Mouse (Mus musculus) CH12.LX (cell line): ENCODE measurements at regions not wholly inside any gene's neighbourhood (a gene's known extent, or its start where the extent isn't known, plus 50 kb on each side); places are given as distances from the start of the nearest gene placed in this dataset.
A peak's percentile ranks its signal among the peaks of the same experiment; 100 is the strongest.

Source experiments
- DNase-seq: peaks from one replicate; pipeline ENCODE4 v3.0.0-alpha.2; 2013; ENCODE audit errors: extremely low read depth
- H3K27ac ChIP-seq: 2 replicates; pipeline ENCODE4 v1.5.1; 2012; ENCODE audit warnings: low read depth, mild to moderate bottlenecking, control low read depth, moderate library complexity; ENCODE audit not compliant: insufficient read depth
- H3K27me3 ChIP-seq: replicated peaks from 2 replicates; pipeline ENCODE3; 2012; ENCODE audit warnings: inconsistent platforms
- H3K36me3 ChIP-seq, 2 experiments: replicated peaks in 1 of 2; 2 replicates each; pipeline versions ENCODE3 to v1.6.1; 2012; ENCODE audit warnings: inconsistent platforms in 1 of 2, low read length in 1 of 2, mild to moderate bottlenecking in 1 of 2, mixed read lengths in 1 of 2, moderate library complexity in 1 of 2; ENCODE audit not compliant: control insufficient read depth in 1 of 2, insufficient read depth in 1 of 2
- H3K4me1 ChIP-seq, 2 experiments: 2 replicates each; pipeline ENCODE4 v1.6.1; 2012; ENCODE audit warnings: inconsistent platforms in 1 of 2, moderate library complexity in 1 of 2; ENCODE audit not compliant: insufficient read depth in 2 of 2, control insufficient read depth in 1 of 2
- H3K4me2 ChIP-seq: 2 replicates; pipeline ENCODE4 v1.6.1; 2012; ENCODE audit warnings: low read depth, mild to moderate bottlenecking, control low read depth; ENCODE audit not compliant: poor library complexity, insufficient read depth, severe bottlenecking
- H3K4me3 ChIP-seq, 3 experiments: fragments of 150-350 bp in 1 of 3; sonication (generic) in 1 of 3; replicated peaks in 1 of 3; 2 replicates each; pipeline versions ENCODE3 to v1.5.1; 2011 to 2012; ENCODE audit warnings: low read depth in 2 of 3, low read length in 2 of 3, mild to moderate bottlenecking in 2 of 3, moderate library complexity in 2 of 3, control low read depth in 1 of 3, improper control_type of control experiment in 1 of 3, inconsistent platforms in 1 of 3, mixed read lengths in 1 of 3; ENCODE audit not compliant: poor library complexity in 1 of 3
- H3K79me2 ChIP-seq: replicated peaks from 2 replicates; pipeline ENCODE4 v1.6.1; 2012; ENCODE audit warnings: mild to moderate bottlenecking, moderate library complexity; ENCODE audit not compliant: control insufficient read depth, poor library complexity, insufficient read depth, severe bottlenecking; ENCODE audit errors: extremely low read depth
- H3K9ac ChIP-seq: 2 replicates; pipeline ENCODE4 v1.6.1; 2012; ENCODE audit warnings: low read depth, mild to moderate bottlenecking, control low read depth, moderate library complexity; ENCODE audit not compliant: insufficient read depth
- H3K9me3 ChIP-seq: replicated peaks from 2 replicates; pipeline ENCODE3; 2012; ENCODE audit warnings: low read length, inconsistent platforms, mixed read lengths
- CHD1 ChIP-seq: IDR thresholded peaks from 2 replicates; pipeline ENCODE4 v1.6.1; 2012; ENCODE audit warnings: low read depth, low read length, improper control_type of control experiment, inconsistent platforms
- CHD2 ChIP-seq: IDR thresholded peaks from 2 replicates; pipeline ENCODE4 v1.6.1; 2011; ENCODE audit warnings: low read length, improper control_type of control experiment
- E2F4 ChIP-seq: IDR thresholded peaks from 2 replicates; pipeline ENCODE4 v1.6.1; 2011; ENCODE audit warnings: low read depth, low read length, improper control_type of control experiment; ENCODE audit not compliant: insufficient replicate concordance
- ELF1 ChIP-seq: IDR thresholded peaks from 2 replicates; pipeline ENCODE4 v1.6.1; 2014; ENCODE audit warnings: low read depth, mild to moderate bottlenecking, inconsistent platforms, low read length, improper control_type of control experiment
- EP300 ChIP-seq: IDR thresholded peaks from 2 replicates; pipeline ENCODE4 v1.6.1; 2011; ENCODE audit warnings: low read length, improper control_type of control experiment
- ETS1 ChIP-seq: conservative IDR thresholded peaks from 2 replicates; pipeline ENCODE4 v1.6.1; 2012; ENCODE audit warnings: low read depth, mild to moderate bottlenecking, inconsistent platforms, low read length, improper control_type of control experiment, moderate library complexity
- GABPA ChIP-seq: IDR thresholded peaks from 2 replicates; pipeline ENCODE4 v1.6.1; 2012; ENCODE audit warnings: low read depth, low read length, improper control_type of control experiment, inconsistent platforms; ENCODE audit not compliant: insufficient replicate concordance
- HCFC1 ChIP-seq: IDR thresholded peaks from 2 replicates; pipeline ENCODE4 v1.6.1; 2012; ENCODE audit warnings: low read depth, mild to moderate bottlenecking, inconsistent platforms, low read length, improper control_type of control experiment
- IRF4 ChIP-seq: IDR thresholded peaks from 2 replicates; pipeline ENCODE4 v1.6.1; 2014; ENCODE audit warnings: low read depth, mild to moderate bottlenecking, inconsistent platforms, low read length, improper control_type of control experiment
- JUND ChIP-seq: conservative IDR thresholded peaks from 2 replicates; pipeline ENCODE4 v1.6.1; 2011; ENCODE audit warnings: low read depth, low read length, improper control_type of control experiment
- MEF2A ChIP-seq: IDR thresholded peaks from 2 replicates; pipeline ENCODE4 v1.6.1; 2014; ENCODE audit warnings: low read depth, mild to moderate bottlenecking, inconsistent platforms, low read length, improper control_type of control experiment, borderline replicate concordance
- MXI1 ChIP-seq: IDR thresholded peaks from 2 replicates; pipeline ENCODE4 v1.6.1; 2011; ENCODE audit warnings: mild to moderate bottlenecking, low read depth, low read length, improper control_type of control experiment
- MYC ChIP-seq: IDR thresholded peaks from 2 replicates; pipeline ENCODE4 v1.6.1; 2011; ENCODE audit warnings: low read depth, mild to moderate bottlenecking, improper control_type of control experiment, low read length
- POLR2A ChIP-seq: IDR thresholded peaks from 2 replicates; pipeline ENCODE4 v1.6.1; 2011; ENCODE audit warnings: low read depth, mild to moderate bottlenecking, improper control_type of control experiment, low read length
- POLR2AphosphoS2 ChIP-seq: IDR thresholded peaks from 2 replicates; pipeline ENCODE4 v1.6.1; 2011; ENCODE audit warnings: low read depth, low read length, improper control_type of control experiment
- TCF12 ChIP-seq: IDR thresholded peaks from 2 replicates; pipeline ENCODE4 v1.6.1; 2014; ENCODE audit warnings: low read depth, mild to moderate bottlenecking, inconsistent platforms, low read length, improper control_type of control experiment
- UBTF ChIP-seq: IDR thresholded peaks from 2 replicates; pipeline ENCODE4 v1.6.1; 2012; ENCODE audit warnings: low read depth, mild to moderate bottlenecking, inconsistent platforms, low read length, improper control_type of control experiment, moderate library complexity
- USF1 ChIP-seq: IDR thresholded peaks from 2 replicates; pipeline ENCODE4 v1.6.1; 2014; ENCODE audit warnings: low read depth, mild to moderate bottlenecking, inconsistent platforms, low read length, improper control_type of control experiment
- USF2 ChIP-seq: conservative IDR thresholded peaks from 2 replicates; pipeline ENCODE4 v1.6.1; 2011; ENCODE audit warnings: low read depth, low read length, improper control_type of control experiment
- ZNF384 ChIP-seq: IDR thresholded peaks from 2 replicates; pipeline ENCODE4 v1.6.1; 2012; ENCODE audit warnings: low read depth, low read length, improper control_type of control experiment, inconsistent platforms
- dilution Hi-C: fragments of 300-500 bp; cut with MboI; formaldehyde crosslinking; loops from 2 replicates; pipeline ENCODE4 v1.14.3; 2020; ENCODE audit warnings: low sequenced_read_pairs; ENCODE audit not compliant: extremely low pct_unique_long_range_greater_than_20kb, extremely low pct_ligation_motif_present
- in situ Hi-C: fragments of 300-500 bp; cut with MboI; formaldehyde crosslinking; loops from 3 replicates; pipeline ENCODE4 v1.14.3; 2019; ENCODE audit warnings: low sequenced_read_pairs, low pct_ligation_motif_present, low pct_unique_long_range_greater_than_20kb, mixed read lengths

- DNase-seq, result peak; percentile 14
- TF ChIP-seq MEF2A (no peak), EP300 (0 out of 2 replicates have a peak, but pooled peaks have one; percentile 9)
- Histone ChIP-seq H3K27ac (no peak overlapping the region), H3K4me2 (no peak overlapping the region), H3K36me3 (no peaks in the 10 kb centered on the region), H3K4me3 (no peak overlapping the region), H3K9me3 (no peaks in the 10 kb centered on the region), H3K79me2 (no peaks in the 10 kb centered on the region), H3K27me3 (no peaks in the 10 kb centered on the region), H3K4me1 (peaks cover 0 to 15% of the 10 kb centered on the region in 2 experiments; a peak in 2 of 4 replicates), H3K9ac (no peak overlapping the region)
- dilution Hi-C loops, result no loop called here
- in situ Hi-C loops, result no loop called here
Measured at GRCm38 (mm10) chr12:13843423-13844080, 308.3 kb downstream of the Fam84a start.

- H3K9ac ChIP-seq, result no peak overlapping the region
- H3K4me1 ChIP-seq, result peaks cover 0 to 15% of the 10 kb centered on the region in 2 experiments; a peak in 2 of 4 replicates
- dilution Hi-C loops, result no loop called here
- no peaks in the 10 kb centered on the region for H3K36me3 ChIP-seq
- no peaks in the 10 kb centered on the region for H3K79me2 ChIP-seq
- no peak overlapping the region for H3K27ac ChIP-seq
- in situ Hi-C loops, result no loop called here
- DNase-seq, result no peak
- no peaks in the 10 kb centered on the region for H3K27me3 ChIP-seq
- no peak overlapping the region for H3K4me3 ChIP-seq
- H3K4me2 ChIP-seq, result no peak overlapping the region
- TF ChIP-seq CHD2 (no peak), GABPA (no peak), MEF2A (no peak), MXI1 (no peak), JUND (no peak), ETS1 (no peak), USF1 (no peak), ZNF384 (no peak), MYC (no peak), CHD1 (no peak), TCF12 (no peak), USF2 (no peak), ELF1 (no peak), UBTF (no peak), HCFC1 (no peak), E2F4 (no peak), IRF4 (no peak), POLR2AphosphoS2 (no peak), POLR2A (no peak)
- H3K9me3 ChIP-seq, result no peaks in the 10 kb centered on the region
Measured at GRCm38 (mm10) chr12:13841238-13841637, 310.6 kb downstream of the Fam84a start.
